Mouse (Mus musculus) C3H10T1/2 (cell line): Measurements from ENCODE around the gene Ncoa4. TPM values are rescaled to one million over a fixed set of nuclear protein-coding genes. Genes with fewer than 3 reads are reported as not detected.

Experiments used
- polyA plus RNA-seq, 2 experiments: library from polyadenylated mRNA; unstranded; fragments of >200 nt; fragmentation: generic; extraction: Trizol; gene quantifications; one replicate each; pipeline ENCODE4 v1.2.1; 2012; ENCODE audit warnings: missing spikeins in 2 of 2

Gene Ncoa4
- polyA plus RNA-seq, result 10 to 100 TPM in 1 of 2 experiments, 1 to 10 TPM in 1; 1.3 to 13.6 TPM

DNA sequence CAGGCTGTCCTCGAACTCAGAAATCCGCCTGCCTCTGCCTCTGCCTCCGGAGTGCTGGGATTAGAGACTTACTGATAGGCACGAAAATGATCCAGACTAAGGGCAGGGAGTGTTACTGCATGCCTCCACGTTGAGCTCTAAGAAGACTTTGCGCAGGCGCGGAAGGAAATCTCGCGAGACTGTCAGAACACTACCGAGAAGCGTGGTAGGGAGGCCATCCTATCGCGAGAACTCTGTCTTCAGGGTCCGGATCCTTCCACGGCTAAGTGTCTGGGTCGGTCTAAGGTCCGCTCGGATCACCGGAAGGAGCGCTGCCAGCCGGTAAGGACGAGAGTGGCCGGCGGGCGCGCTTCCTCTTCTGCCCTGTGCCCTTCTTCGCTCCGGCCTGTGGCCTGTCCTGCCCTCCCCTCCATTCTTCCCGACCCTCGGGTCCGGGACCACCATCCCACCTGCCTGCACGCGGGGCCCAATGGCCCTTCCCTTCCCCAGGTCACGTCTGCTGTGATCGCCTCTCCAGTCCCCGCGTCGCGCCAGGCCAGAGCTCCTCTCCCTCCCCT lies at the start of gene Ncoa4:
Gene Ncoa4, plus strand, starts transcription at position 176 of the 557 bp plus-strand sequence.

DNA sequence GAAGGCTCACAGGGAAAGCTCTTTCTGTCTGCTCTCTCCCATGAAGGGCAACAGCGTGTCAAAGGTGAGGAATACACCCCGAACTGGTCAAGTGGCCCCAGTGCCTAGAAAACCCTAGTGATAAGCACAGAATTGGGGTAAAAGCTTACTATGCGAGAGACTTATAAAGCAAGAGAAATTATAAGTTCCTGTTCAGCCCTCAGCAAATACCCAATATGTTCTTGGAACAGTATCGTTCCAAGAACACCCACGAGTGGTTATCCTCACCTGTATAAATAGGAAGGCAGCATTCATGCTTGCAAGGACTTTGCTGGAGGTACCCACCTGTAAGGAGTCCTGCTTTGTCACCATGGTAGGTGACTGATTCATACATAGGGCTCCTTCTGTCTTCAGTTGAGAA lies 17.9 kb upstream of the Ncoa4 start, which contains the start of gene Msmb:
Gene Msmb, plus strand, starts transcription at position 301 of the 400 bp plus-strand sequence.

DNA sequence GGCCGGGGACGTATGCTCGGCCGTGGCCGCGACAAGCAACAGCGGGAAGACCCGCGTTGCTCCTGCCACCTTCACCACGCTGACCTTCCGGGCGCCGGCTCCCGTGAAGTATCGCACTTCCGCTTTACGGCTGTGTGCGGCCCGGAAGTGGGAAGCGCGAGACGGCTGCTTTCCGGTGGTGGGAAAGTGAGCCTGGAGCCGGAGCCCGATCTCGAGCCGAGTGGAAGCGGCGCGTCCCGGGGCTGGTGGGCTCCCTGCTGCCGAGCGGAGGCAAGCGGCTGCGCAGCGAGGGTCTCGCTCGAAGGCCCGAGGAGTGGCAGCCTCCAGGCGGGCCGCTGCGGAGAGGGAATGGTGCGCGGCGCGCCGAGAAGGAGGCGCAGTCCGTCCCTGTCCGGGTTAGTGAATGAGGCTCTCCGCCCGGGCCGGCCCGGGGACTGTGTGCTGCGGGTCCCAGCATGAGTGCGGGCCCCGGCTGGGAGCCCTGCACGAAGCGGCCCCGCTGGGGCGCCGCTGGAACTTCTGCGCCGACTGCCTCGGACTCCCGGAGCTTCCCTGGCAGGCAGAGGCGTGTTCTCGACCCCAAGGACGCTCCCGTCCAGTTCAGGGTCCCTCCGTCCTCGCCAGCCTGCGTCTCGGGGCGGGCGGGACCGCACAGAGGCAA lies 42.3 kb downstream of the Ncoa4 start, which contains the start of the genes Timm23 and Parg:
Gene Timm23, minus strand, starts transcription at position 108 of the 661 bp plus-strand sequence.
Gene Parg, plus strand, starts transcription at position 159 of the 661 bp plus-strand sequence.

Other genes with a start within 250 kb of the Ncoa4 start
- gene Galnt15, start 130.9 kb upstream of the Ncoa4 start, polyA plus RNA-seq, result 1 to 10 TPM in 1 of 2 experiments, under 1 TPM in 1; 0.44 to 1.2 TPM
- gene Oxnad1, start 74.5 kb upstream of the Ncoa4 start, polyA plus RNA-seq, result 1 to 10 TPM; 3.1 to 7.6 TPM
- gene Dph3, start 74.1 kb upstream of the Ncoa4 start, polyA plus RNA-seq, result 100 to 1,000 TPM in 1 of 2 experiments, 10 to 100 TPM in 1; 48.8 to 133 TPM
- gene Msmb, start 17.8 kb upstream of the Ncoa4 start, polyA plus RNA-seq, result not detected
- gene Timm23, start 42.0 kb downstream of the Ncoa4 start, polyA plus RNA-seq, result 10 to 100 TPM; 84.1 to 95.4 TPM
- gene Parg, start 42.1 kb downstream of the Ncoa4 start, polyA plus RNA-seq, result 1 to 10 TPM in 1 of 2 experiments, under 1 TPM in 1; 0.34 to 6.4 TPM
- 1 to 10 TPM in 1 of 2 experiments, under 1 TPM in 1; 0.87 to 2.1 TPM for gene Ogdhl, start 162.2 kb downstream of the Ncoa4 start, polyA plus RNA-seq
- not detected for gene 1700024G13Rik, start 228.5 kb downstream of the Ncoa4 start, polyA plus RNA-seq